Mouse (Mus musculus): ENCODE measurements at regions not wholly inside any gene's neighbourhood (a gene's known extent, or its start where the extent isn't known, plus 50 kb on each side); places are given as distances from the start of the nearest gene placed in this dataset.

DNA sequence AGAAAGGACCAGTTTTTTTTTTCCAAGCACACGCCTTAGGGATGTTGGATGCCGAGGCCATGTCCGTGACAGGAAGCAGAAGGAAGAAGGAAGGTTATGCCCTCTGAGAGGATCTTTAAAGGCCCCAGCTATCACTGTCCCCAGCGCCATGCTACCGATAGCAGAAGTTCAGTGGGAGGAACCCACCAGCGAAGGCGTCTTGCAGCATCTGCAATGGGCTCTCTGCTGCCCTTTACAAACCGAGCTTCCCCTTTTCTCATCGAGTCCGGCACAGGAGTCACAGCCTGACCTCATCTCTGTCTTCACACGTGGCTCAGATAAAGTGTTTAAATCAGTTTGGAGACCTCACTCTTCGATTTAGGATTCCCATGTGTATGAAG, 193.5 kb downstream of the Opa1 start:
- no peaks in the 10 kb centered on the region for H3K36me3 ChIP-seq
- H3K9ac ChIP-seq: no peak overlapping the region
- H3K4me3 ChIP-seq: no peak overlapping the region
- no peaks in the 10 kb centered on the region for H3K9me3 ChIP-seq (replicated peaks)
- no peak for ATAC-seq (ENCODE audit: insufficient number of reproducible peaks, low FRiP score)
- peaks cover 13% of the 10 kb centered on the region; the same call in 1 of the 2 replicates for H3K27me3 ChIP-seq (replicated peaks)
- 43% methylated on average over 12 of the region's 12 CpGs for WGBS
- no peak overlapping the region for H3K27ac ChIP-seq (ENCODE audit: poor library complexity, severe bottlenecking)
- H3K4me2 ChIP-seq: no peak overlapping the region
- peaks cover 37% of the 10 kb centered on the region for H3K4me1 ChIP-seq (replicated peaks)

DNA sequence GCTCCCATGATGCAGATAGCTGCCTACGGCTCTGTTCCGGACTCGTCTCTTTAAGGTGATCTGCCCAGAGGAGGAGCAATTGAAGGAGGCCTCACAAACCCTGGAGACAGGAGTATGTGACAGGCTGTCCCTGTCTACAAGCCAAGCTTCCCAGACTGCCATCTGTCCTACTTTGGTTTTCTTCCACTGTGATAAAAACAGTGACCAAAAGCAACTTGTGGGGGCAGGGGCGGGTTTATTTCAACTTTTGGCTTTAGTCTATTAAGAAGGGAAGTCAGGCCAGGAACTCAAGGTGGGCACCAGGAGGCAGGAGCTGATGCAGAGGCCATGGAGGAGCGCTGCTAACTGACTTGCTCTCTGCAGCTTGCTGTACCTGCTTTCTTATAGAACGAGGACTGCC, 193.9 kb downstream of the Opa1 start:
- Histone ChIP-seq H3K9me3 (replicated peaks) (no peaks in the 10 kb centered on the region), H3K27me3 (replicated peaks) (peaks cover 13% of the 10 kb centered on the region; the same call in 1 of the 2 replicates), H3K4me3 (no peak overlapping the region), H3K4me2 (no peak overlapping the region), H3K27ac (ENCODE audit: poor library complexity, severe bottlenecking) (no peak overlapping the region), H3K9ac (no peak overlapping the region), H3K4me1 (replicated peaks) (peaks cover 37% of the 10 kb centered on the region), H3K36me3 (no peaks in the 10 kb centered on the region)
- 75% methylated on average over 6 of the region's 6 CpGs for WGBS
- ATAC-seq (ENCODE audit: insufficient number of reproducible peaks, low FRiP score): no peak

DNA sequence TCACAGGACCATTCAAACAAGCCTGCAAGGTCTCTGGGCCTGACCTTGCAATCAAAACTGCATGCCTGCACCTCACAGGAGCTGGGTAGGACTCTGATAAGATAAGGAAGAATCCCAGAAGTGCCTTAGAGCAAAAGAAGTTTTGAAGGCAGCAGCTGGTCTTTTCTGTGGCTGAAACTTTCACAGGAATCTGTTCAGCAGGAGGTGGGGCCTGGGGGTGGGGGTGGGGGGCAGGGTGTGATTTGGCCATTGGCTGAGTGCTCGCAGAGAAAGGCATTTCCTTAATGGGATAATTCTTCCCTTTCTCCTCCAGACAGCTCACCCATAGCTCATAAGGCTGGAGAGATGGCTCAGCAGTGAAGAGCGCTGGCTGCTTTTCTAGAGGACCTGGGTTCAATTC, 195.8 kb downstream of the Opa1 start:
- no peak overlapping the region for H3K4me2 ChIP-seq
- H3K36me3 ChIP-seq: no peaks in the 10 kb centered on the region
- no peaks in the 10 kb centered on the region for H3K9me3 ChIP-seq (replicated peaks)
- 17% methylated on average over 2 of the region's 2 CpGs for WGBS
- H3K27ac ChIP-seq (ENCODE audit: poor library complexity, severe bottlenecking): peak overlapping the region; percentile 47; the same call in 1 of the 2 replicates
- peaks cover 13% of the 10 kb centered on the region for H3K27me3 ChIP-seq (replicated peaks)
- H3K4me1 ChIP-seq (replicated peaks): peaks cover 41% of the 10 kb centered on the region
- H3K4me3 ChIP-seq: no peak overlapping the region
- H3K9ac ChIP-seq: no peak overlapping the region
- ATAC-seq (ENCODE audit: insufficient number of reproducible peaks, low FRiP score): no peak

DNA sequence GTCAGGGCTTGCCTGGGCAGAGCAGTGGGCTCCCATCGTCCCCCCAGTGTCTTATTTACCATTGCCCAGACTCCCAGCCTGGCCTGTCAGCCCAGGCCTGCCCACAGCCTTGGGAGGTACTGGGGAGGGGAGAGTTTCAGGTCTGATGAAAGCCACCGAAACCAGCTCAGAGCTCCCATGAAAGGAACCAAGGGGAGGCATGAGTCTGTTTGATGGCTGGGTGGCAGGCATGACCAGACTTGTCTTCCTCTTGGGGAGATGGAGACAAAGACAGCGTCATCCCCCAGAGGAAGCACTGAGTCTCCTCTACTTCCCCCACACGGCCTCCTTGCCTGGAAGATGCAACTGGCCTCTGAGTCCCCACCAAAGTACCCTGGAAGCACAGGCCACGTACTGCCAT, 196.7 kb downstream of the Opa1 start:
- Histone ChIP-seq H3K36me3 (no peaks in the 10 kb centered on the region), H3K27ac (ENCODE audit: poor library complexity, severe bottlenecking) (no peak overlapping the region), H3K4me1 (replicated peaks) (peaks cover 41% of the 10 kb centered on the region), H3K9ac (no peak overlapping the region), H3K4me2 (no peak overlapping the region), H3K4me3 (no peak overlapping the region), H3K27me3 (replicated peaks) (peaks cover 11% of the 10 kb centered on the region), H3K9me3 (replicated peaks) (no peaks in the 10 kb centered on the region)
- ATAC-seq (ENCODE audit: insufficient number of reproducible peaks, low FRiP score): no peak
- 62% methylated on average over 5 of the region's 5 CpGs for WGBS

DNA sequence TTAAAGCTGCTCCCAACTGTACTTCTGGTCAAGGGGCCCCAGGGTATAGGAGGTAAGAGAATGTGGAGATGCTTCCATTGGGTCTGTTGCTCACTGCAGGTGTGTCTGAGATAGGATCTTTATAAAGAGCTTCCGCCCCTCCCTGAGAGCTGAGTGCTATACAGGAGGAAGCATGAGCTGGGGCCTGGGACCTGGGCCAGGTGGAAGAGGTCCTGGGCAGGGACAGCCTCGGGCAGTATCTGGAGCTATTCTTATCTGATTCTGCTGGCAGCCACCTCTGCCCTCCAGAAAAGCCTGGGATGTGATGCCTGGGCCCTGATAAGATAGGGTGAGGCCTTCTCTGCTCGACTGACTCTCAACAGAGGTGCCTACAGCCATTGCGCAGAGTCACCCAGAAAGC, 203.3 kb downstream of the Opa1 start:
- no peak for ATAC-seq (ENCODE audit: insufficient number of reproducible peaks, low FRiP score)
- H3K4me1 ChIP-seq (replicated peaks): 0 out of 2 replicates have a peak, but pooled peaks cover 4% of the 10 kb centered on the region
- H3K27me3 ChIP-seq (replicated peaks): peaks cover 3% of the 10 kb centered on the region; the same call in 1 of the 2 replicates
- H3K4me2 ChIP-seq: no peak overlapping the region
- H3K36me3 ChIP-seq: no peaks in the 10 kb centered on the region
- H3K9me3 ChIP-seq (replicated peaks): peaks cover 3% of the 10 kb centered on the region; the same call in 1 of the 2 replicates
- no peak overlapping the region for H3K4me3 ChIP-seq
- no peak overlapping the region for H3K9ac ChIP-seq
- 55% methylated on average over 4 of the region's 4 CpGs for WGBS
- H3K27ac ChIP-seq (ENCODE audit: poor library complexity, severe bottlenecking): no peak overlapping the region

DNA sequence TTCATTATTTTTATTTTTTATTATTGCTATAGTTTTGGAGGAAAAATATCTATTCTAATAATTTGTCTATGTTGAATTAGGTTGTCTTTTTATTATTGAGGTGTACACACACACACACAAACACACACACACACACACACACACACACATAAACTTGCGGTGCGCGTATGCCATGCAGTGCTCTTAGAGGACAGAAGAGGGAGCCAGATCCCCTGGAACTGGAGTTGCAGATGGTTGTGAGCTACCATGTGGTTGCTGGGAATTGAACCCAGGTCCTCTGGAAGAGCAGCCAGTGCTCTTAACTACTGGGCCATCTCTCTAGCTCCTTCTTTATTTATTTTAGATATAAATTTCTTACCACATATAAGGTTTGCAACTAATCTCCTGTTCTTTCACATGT, 206.0 kb downstream of the Opa1 start:
- Histone ChIP-seq H3K27ac (ENCODE audit: poor library complexity, severe bottlenecking) (no peak overlapping the region), H3K9me3 (replicated peaks) (peaks cover 3% of the 10 kb centered on the region; the same call in 1 of the 2 replicates), H3K9ac (no peak overlapping the region), H3K36me3 (no peaks in the 10 kb centered on the region), H3K27me3 (replicated peaks) (peaks cover 17% of the 10 kb centered on the region), H3K4me1 (replicated peaks) (0 out of 2 replicates have a peak, but pooled peaks cover 4% of the 10 kb centered on the region), H3K4me2 (no peak overlapping the region), H3K4me3 (no peak overlapping the region)
- 98% methylated on average over 3 of the region's 3 CpGs for WGBS
- ATAC-seq (ENCODE audit: insufficient number of reproducible peaks, low FRiP score): no peak

DNA sequence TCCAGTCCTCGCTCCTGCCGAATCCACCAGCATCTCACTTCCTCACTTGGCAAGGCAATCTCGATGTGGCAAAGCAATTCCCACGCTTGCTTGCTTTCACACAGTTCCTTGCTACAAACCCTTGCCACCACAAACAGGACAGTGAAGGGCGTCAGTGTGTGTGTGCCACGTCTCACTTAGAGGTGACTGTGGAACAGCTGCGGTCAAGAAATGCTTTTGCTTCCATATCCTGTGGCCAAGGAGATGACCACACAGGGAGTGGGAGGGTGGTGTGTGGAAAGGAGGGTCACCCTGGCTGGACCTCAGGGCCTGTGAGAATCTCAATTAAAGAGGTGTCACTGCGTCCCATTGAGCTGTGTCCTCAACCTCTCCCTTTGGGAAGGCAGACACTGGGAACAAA, 207.4 kb downstream of the Opa1 start:
- Histone ChIP-seq H3K9ac (no peak overlapping the region), H3K27ac (ENCODE audit: poor library complexity, severe bottlenecking) (no peak overlapping the region), H3K36me3 (no peaks in the 10 kb centered on the region), H3K27me3 (replicated peaks) (peaks cover 20% of the 10 kb centered on the region), H3K4me3 (no peak overlapping the region), H3K4me2 (no peak overlapping the region), H3K9me3 (replicated peaks) (peaks cover 3% of the 10 kb centered on the region; the same call in 1 of the 2 replicates), H3K4me1 (replicated peaks) (0 out of 2 replicates have a peak, but pooled peaks cover 4% of the 10 kb centered on the region)
- WGBS: 90% methylated on average over 8 of the region's 8 CpGs
- ATAC-seq (ENCODE audit: insufficient number of reproducible peaks, low FRiP score): no peak

DNA sequence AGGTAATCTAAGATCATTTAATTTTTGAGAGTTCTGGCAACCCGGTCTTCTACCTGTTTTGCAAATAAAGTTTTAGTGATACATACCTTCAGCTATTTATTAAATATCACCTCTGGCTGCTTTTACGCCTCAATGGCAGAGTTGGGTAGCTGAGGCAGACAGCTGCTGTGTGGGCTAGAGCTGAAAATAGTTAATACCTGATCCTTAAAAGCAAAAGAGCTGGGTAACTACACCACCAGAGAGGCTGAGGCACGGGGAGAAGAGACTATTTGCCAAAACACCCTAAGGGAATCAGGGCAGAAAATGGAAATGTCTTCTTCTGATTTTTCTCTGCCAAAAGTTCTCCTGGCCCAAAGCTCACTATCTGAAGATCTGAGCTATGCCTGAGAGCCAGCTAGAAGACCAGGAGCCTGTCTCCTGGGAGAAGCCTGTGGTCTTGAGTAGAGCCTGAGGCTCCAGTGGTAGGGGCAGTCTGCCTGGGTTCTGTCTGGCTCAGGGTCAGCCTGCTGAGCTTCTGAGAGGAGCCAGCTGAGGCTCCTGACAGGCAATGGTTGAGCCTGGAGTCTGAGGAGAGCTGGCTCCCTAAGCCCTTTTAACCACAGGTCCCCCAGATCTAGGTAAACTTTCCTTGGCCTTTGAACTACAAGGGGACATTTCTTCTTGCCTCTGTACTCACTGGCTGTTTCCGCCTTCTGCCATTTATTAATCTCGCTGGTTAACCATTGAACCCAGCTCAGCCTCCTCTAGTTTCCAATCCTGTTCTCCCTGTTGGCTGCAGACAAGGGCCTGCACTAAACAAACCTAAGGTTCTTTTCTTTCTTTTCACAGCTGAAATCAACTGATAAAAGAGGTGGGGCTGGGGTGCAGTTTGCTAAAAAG, 208.7 kb downstream of the Opa1 start:
- 0 out of 2 replicates have a peak, but pooled peaks cover 4% of the 10 kb centered on the region for H3K4me1 ChIP-seq (replicated peaks)
- H3K36me3 ChIP-seq: no peaks in the 10 kb centered on the region
- no peak overlapping the region for H3K27ac ChIP-seq (ENCODE audit: poor library complexity, severe bottlenecking)
- H3K9me3 ChIP-seq (replicated peaks): peaks cover 3% of the 10 kb centered on the region; the same call in 1 of the 2 replicates
- H3K9ac ChIP-seq: no peak overlapping the region
- no peak overlapping the region for H3K4me2 ChIP-seq
- H3K27me3 ChIP-seq (replicated peaks): peaks cover 20% of the 10 kb centered on the region
- no peak overlapping the region for H3K4me3 ChIP-seq
- 77% methylated on average over 5 of the region's 5 CpGs for WGBS
- no peak for ATAC-seq (ENCODE audit: insufficient number of reproducible peaks, low FRiP score)

DNA sequence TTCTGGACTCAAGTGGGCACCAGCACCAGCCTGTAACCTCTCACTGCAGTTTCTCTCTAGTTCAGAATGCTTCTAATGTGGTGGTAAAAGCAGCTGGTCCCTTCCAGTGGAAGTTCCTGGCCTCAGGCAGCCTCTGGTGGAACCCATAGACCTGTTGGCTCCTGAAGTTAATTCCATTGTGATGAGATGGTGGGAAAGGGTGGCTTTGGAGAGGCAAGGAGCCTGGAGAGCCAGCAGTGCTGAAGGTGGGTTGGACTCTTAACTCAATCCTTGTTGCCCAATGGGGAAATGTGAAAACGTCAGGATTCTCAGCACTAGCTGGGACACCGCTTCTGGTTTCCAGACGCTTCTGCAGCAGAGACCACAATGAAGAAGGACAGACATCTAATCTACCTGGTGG, 210.9 kb downstream of the Opa1 start:
- Histone ChIP-seq H3K27me3 (replicated peaks) (peaks cover 20% of the 10 kb centered on the region), H3K4me3 (no peak overlapping the region), H3K4me1 (replicated peaks) (0 out of 2 replicates have a peak, but pooled peaks cover 4% of the 10 kb centered on the region), H3K9ac (no peak overlapping the region), H3K4me2 (no peak overlapping the region), H3K9me3 (replicated peaks) (peaks cover 2% of the 10 kb centered on the region; the same call in 1 of the 2 replicates), H3K27ac (ENCODE audit: poor library complexity, severe bottlenecking) (no peak overlapping the region), H3K36me3 (no peaks in the 10 kb centered on the region)
- WGBS: 92% methylated on average over 3 of the region's 3 CpGs
- ATAC-seq (ENCODE audit: insufficient number of reproducible peaks, low FRiP score): no peak

DNA sequence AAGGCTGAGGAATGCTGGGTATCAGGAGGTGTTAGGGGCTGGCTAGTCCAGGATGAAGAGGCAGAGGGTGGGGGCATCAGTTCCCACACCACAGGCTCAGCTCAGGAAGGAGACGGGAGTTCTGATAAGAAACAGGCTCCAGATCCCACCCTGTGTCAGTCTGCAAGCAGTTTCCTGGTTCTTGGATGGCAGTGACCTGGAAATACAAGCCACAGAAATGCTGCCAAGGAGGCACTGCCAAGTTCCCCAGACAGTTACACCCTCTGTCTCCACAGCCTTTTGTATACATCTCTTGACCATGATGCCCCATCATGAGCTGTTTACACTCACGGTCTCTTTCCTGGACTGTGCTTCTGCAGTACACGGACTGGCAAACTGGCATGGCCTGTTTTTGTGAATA, 220.1 kb downstream of the Opa1 start:
- ATAC-seq (ENCODE audit: insufficient number of reproducible peaks, low FRiP score): peak; percentile 36; the same call in 1 of the 2 replicates
- peaks cover 16% of the 10 kb centered on the region for H3K4me1 ChIP-seq (replicated peaks)
- 25% methylated on average over 3 of the region's 3 CpGs for WGBS

DNA sequence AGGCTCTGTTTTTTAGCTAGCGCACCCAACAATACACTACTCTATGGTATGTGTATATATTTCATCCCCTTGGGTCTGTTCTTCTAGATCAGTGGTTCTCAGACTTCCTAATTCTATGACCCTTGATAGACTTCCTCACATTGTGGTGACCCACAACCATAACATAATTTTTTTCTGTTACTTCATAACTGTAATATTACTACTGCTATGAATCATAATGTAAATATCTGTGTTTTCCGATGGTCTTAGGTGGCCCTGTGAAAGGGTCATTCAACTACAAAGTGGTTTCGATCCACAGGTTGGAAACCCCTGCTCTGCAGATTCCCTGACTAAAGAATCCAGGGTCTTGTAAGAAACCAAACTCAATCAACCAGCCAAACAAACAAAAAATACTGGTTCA, 220.8 kb downstream of the Opa1 start:
- Histone ChIP-seq H3K27ac (ENCODE audit: poor library complexity, severe bottlenecking) (no peak overlapping the region), H3K4me3 (no peak overlapping the region), H3K4me1 (replicated peaks) (peaks cover 16% of the 10 kb centered on the region), H3K4me2 (no peak overlapping the region), H3K9me3 (replicated peaks) (no peaks in the 10 kb centered on the region), H3K27me3 (replicated peaks) (peaks cover 48% of the 10 kb centered on the region), H3K9ac (no peak overlapping the region), H3K36me3 (no peaks in the 10 kb centered on the region)
- ATAC-seq (ENCODE audit: insufficient number of reproducible peaks, low FRiP score): no peak
- WGBS: 61% methylated on average over 3 of the region's 3 CpGs

More for the DNA sequence above, 220.1 kb downstream of the Opa1 start:
- H3K36me3 ChIP-seq: no peaks in the 10 kb centered on the region
- no peak overlapping the region for H3K4me2 ChIP-seq
- no peaks in the 10 kb centered on the region for H3K9me3 ChIP-seq (replicated peaks)
- H3K27ac ChIP-seq (ENCODE audit: poor library complexity, severe bottlenecking): no peak overlapping the region
- H3K4me3 ChIP-seq: no peak overlapping the region
- H3K27me3 ChIP-seq (replicated peaks): peaks cover 44% of the 10 kb centered on the region
- no peak overlapping the region for H3K9ac ChIP-seq

Measured in heart, embryonic 12.5 days (tissue).